Mouse (Mus musculus) T-helper 2 cell (primary cell): Measurements from ENCODE around the gene Zdhhc13.

Experiments used
- in situ Hi-C: fragments of 300-600 bp; cut with MboI, MseI; formaldehyde crosslinking; loops from one replicate; pipeline ENCODE4 v1.15.1; 2025; ENCODE audit warnings: high pct_unique_total_duplicates

Zdhhc13 gene

DNA sequence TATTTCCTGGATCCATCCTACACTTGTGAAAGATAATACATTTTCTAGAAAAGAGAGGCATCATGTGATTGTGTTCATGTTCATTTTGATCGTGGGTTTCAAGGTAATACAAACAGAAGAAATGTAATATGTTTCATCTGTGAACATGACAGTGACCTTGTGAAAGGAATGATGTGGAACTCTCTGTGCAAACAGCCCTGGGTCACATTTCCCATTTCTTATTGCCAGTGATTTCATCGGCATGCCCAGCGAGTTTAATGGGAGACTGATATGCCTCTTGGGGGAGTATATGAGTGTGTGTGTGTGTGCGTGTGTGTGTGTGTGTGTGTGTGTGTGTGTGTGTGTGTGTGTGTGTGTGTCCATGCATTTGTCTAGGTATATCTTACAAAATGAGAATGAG lies 52.7 kb downstream of the Zdhhc13 start:
- in situ Hi-C loops: no loop called here

- in situ Hi-C loops: no loop called here
These were observed 53.5 kb downstream of the Zdhhc13 start for GRCm38 (mm10) chr7:48842353-48842752.

DNA sequence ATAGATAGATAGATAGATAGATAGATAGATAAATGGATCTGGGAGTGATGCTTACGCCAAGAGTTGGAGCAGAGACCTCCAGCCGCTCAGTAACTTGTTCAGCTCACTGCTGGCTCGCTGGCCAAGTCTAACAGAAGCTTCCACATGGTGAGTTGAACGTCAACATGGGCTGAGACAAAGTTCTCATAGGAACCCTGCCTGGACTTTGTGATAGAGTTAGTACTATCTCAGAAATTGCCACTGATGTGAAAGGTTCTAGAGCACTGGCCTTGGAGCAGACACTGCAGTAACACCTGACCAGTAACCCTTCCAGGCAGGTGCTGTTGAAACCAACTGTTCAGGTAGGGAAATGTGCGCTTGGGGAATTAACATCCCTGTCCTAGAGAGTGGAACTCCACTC lies 54.7 kb downstream of the Zdhhc13 start:
- in situ Hi-C loops: no loop called here

- in situ Hi-C loops: no loop called here
These were observed 56.6 kb downstream of the Zdhhc13 start for GRCm38 (mm10) chr7:48845213-48845973.

- in situ Hi-C loops: no loop called here
These were observed 58.0 kb downstream of the Zdhhc13 start for GRCm38 (mm10) chr7:48846755-48847154.

DNA sequence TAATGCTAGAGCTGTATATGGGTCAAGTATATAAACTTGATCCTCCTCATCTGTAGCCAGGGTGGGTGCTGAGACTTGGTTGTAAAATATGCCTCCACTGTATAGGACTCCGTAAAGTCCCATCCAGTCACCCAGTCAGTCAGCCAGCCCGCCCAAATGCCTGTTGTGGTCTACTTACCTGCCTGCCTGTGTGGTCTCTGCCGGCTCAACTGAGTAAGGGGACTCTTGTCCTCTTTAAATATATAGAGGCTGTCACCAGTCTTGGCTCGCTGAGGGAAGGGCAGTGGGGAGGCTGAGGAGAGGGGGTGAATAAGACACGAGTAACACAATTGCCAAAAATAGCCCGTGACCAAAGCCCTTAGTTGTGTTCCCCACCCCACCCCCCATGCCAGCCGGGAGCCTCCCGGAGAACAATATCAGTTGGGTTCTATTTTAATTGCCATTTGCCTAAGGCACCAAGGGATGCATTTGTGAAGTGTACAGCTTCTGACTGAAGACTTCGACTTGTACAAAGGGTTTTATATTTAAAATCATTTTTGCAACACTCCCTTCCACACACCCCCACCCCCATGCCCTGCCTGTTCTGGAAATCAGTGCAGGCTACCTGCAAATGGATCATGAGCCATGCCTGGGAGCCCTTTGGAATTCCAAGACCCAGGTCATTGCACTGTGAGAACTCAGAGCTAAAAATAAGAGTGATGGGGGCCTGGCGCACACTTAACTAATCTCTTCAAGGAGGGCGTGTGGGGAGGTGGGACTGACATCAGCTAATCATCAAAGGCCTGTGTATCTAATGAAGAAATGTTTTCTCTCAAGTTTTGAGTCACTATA lies 59.2 kb downstream of the Zdhhc13 start, which contains the start of gene Csrp3:
TSS of gene Csrp3 (minus strand) at position 214 of the 831 bp plus-strand sequence.
- in situ Hi-C loops: no loop called here

DNA sequence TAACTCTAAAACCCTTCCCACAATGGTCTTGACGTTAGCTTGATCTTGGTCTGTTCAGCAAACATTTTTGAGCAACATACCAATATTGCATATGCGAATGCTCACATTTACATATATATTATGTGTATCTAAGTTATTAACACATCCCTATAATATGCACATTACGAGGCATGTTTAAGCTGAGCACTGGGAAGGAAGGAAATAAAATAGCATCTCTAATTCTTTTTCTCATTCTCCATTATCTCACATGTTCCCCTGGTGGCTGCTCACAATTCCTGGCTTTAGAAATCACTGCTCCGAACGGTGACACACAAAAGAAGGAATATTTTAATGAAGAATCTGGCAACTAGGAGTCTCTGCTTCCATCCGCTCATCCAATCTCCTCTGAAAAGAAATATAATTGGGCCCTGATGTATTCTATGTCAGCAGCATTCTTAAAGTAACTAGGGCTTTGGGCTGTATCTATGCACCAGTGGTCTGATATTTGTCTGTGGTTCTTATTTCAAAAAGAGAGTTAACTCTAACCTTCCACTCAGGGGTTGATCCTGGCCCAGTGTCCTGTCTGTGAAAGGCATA lies 62.8 kb downstream of the Zdhhc13 start:
- in situ Hi-C loops: loop anchor here (25.0 kb wide), 1 partner anchor 936 kb away; the partner anchor contains the start of gene Prmt3

GRCm38 (mm10) chr7:48853496-48853895 lies 64.7 kb downstream of the Zdhhc13 start:
- in situ Hi-C loops: loop anchor here (25.0 kb wide), 1 partner anchor 934 kb away; the partner anchor contains the start of gene Prmt3

DNA sequence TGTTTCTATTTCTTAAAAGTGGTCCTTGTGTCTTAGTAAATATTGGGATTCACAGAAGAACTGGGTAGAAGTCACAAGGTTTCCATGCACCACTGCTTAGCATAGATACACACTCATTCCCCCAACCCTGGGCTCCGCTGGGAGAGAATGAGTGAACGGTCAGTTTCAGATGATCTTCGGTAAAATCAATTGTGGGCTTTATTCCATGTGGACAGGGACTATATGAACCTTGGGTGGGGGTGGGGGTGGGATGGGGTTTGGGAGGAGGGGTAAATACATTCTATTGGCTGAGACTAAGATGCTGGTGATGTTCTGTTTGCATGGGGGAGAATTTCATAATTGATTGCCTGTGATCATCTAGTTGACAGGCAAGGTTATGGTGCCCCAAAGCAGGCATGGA lies 66.7 kb downstream of the Zdhhc13 start:
- in situ Hi-C loops: loop anchor here (25.0 kb wide), 1 partner anchor 932 kb away; the partner anchor contains the start of gene Prmt3

DNA sequence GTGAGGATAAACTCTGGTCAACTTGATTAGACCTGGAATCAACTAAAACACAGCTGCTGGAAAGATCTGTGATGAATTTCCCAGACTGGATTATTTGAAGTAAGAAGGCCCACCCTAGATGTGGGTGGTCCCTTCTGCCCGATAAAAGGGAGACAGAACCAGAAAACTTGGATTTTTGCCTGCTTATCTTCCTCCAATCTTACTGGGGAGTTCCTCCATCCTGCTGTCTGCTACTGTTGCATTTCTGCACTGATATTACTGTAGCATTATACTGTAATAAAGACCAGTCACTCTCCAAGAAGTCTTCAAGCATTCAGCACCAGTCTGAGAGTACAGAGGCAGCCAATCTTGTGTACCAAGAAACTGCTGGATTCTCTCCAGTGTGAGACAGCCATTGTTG lies 69.5 kb downstream of the Zdhhc13 start:
- in situ Hi-C loops: loop anchor here (25.0 kb wide), 1 partner anchor 929 kb away; the partner anchor contains the start of gene Prmt3

- in situ Hi-C loops: loop anchor here (25.0 kb wide), 1 partner anchor 928 kb away; the partner anchor contains the start of gene Prmt3
These were observed 70.6 kb downstream of the Zdhhc13 start for GRCm38 (mm10) chr7:48859362-48859761.

DNA sequence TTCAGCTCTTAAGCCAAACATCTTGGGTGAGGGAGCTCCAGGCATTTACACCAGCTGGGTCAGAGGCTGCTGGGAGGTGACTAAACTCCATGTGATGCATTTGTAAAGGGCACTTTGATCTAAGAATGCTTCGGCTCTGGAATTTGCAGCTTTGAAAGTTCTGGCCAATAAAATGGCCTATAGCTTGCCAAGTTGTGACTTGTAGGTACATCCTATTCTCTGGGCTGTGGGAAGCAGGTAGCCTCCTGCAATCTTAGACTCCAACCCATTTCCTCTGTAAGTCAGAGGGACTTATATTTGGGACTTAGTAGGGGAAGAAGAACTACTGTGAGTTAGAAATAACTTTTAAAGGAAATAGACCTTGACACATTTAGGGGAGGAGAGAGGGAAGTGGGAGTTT lies 72.1 kb downstream of the Zdhhc13 start:
- in situ Hi-C loops: loop anchor here (25.0 kb wide), 1 partner anchor 926 kb away; the partner anchor contains the start of gene Prmt3

DNA sequence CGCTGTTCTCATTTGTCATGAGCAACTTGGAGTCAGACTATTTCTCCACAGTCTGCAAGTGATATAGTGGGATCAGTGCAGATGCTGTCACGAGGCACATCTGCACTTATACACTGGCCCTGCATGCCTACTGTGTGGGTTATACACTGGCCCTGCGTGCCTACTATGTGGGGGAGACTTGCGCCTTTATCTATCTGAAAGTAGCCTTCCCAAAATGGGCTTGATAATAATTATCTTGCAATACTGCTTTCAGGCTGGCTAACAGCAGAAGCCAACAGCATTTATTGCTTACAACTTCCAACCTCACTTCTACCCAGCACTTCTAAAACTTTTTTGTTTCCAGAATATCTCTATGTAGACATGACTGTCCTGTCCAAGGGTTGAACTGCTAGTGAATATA lies 73.0 kb downstream of the Zdhhc13 start:
- in situ Hi-C loops: loop anchor here (25.0 kb wide), 1 partner anchor 926 kb away; the partner anchor contains the start of gene Prmt3

DNA sequence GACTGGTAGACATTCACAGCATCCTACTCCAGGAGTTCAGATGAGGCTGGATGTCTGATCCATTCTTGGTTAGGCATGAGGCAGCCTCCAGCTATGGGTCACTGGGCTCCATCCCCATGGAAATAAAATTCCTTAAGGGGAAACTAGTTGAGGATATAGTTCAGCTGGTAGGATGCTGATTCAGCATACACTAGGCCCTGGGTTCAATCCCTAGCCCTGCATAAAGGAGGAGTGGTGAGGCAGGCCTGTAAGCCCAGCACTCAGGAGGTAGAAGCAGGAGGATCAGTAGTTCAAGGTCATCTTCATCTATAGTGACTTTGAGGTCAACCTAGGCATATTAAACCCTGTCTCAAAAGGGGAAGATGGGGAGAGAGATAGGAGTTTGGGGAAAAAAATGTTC lies 75.4 kb downstream of the Zdhhc13 start:
- in situ Hi-C loops: loop anchor here (25.0 kb wide), 1 partner anchor 923 kb away; the partner anchor contains the start of gene Prmt3

GRCm38 (mm10) chr7:48864671-48865458 lies 76.1 kb downstream of the Zdhhc13 start:
- in situ Hi-C loops: loop anchor here (25.0 kb wide), 1 partner anchor 922 kb away; the partner anchor contains the start of gene Prmt3

GRCm38 (mm10) chr7:48867576-48867975 lies 78.8 kb downstream of the Zdhhc13 start:
- in situ Hi-C loops: loop anchor here (25.0 kb wide), 1 partner anchor 920 kb away; the partner anchor contains the start of gene Prmt3

DNA sequence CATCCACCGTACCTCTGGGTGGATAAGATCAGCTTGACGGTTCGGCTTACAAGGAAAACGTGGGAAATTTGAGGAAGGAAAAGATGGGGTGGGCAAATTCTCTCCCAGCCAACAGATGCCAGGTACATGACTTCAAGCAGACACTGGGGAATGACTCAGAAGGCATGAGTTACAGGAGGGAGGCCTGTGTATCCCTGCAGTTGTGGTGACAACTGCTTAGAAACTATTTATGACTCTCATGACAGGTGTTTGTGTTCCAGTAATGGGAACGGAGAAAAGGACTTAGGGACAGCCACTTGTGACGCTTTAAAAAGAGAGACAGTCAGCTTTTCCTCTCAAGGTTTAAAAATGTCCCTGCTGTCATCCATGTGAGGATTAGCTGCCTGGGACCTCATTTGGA lies 81.3 kb downstream of the Zdhhc13 start:
- in situ Hi-C loops: loop anchor here (10.0 to 25.0 kb wide), 2 partner anchors 55 to 917 kb away; partner anchors contain the start of gene Prmt3

GRCm38 (mm10) chr7:48870579-48871180 lies 81.9 kb downstream of the Zdhhc13 start:
- in situ Hi-C loops: loop anchor here (10.0 to 25.0 kb wide), 2 partner anchors 56 to 917 kb away; partner anchors contain the start of gene Prmt3

- in situ Hi-C loops: loop anchor here (10.0 to 25.0 kb wide), 2 partner anchors 56 to 916 kb away; partner anchors contain the start of gene Prmt3
These were observed 82.5 kb downstream of the Zdhhc13 start for GRCm38 (mm10) chr7:48871292-48871691.

DNA sequence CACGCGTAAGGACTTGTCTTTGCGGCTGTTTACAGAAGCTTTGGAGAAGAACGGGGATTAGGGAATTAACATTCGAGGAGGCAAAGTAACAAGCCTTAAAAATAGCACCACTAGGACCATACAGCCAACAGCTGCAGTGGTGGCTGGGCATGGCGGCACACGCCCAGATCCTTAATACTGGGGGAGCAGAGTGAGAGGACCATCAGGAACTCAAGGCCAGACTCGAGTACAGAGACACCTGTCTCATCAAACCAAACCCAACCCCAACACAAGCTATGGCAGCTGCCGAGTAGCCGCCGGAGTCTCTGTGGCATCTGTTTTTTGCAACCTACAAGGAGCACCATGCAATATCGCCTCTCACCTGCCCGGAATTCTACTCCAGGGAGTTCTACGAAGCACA lies 86.3 kb downstream of the Zdhhc13 start:
- in situ Hi-C loops: loop anchor here (10.0 kb wide), 1 partner anchor 60 kb away; no protein-coding TSS in a partner anchor
